Mouse (Mus musculus) heart, embryonic 13.5 days (tissue): ENCODE measurements around the gene Gm20795. TPM values are rescaled to one million over a fixed set of nuclear protein-coding genes. Genes with fewer than 3 reads are reported as not detected.
"Not testable (repeated sequence)": the region's sequence is repeated elsewhere in the genome, so short reads cannot be mapped to it uniquely, and the experiment has no call there.

Experiments
- ATAC-seq: fragments of 200-750 bp; cut with Nextera tagmentation; 2 replicates; pipeline ENCODE4 v1.8.0; 2017; ENCODE audit warnings: moderate TSS enrichment; ENCODE audit not compliant: insufficient number of reproducible peaks, low FRiP score, low TSS enrichment; ENCODE audit errors: extremely low read depth
- H3K27ac ChIP-seq: fragments of 300-500 bp; sonication (generic); replicated peaks from 2 replicates; pipeline ENCODE4 v1.5.1; 2015; ENCODE audit warnings: moderate library complexity, mild to moderate bottlenecking, inconsistent platforms
- H3K27me3 ChIP-seq: fragments of 300-500 bp; sonication (generic); replicated peaks from 2 replicates; pipeline ENCODE4 v1.6.1; 2015; ENCODE audit warnings: mild to moderate bottlenecking, inconsistent platforms
- H3K36me3 ChIP-seq: fragments of 300-500 bp; sonication (generic); 2 replicates; pipeline ENCODE4 v1.6.1; 2015; ENCODE audit warnings: mild to moderate bottlenecking, inconsistent platforms
- H3K4me1 ChIP-seq: fragments of 300-500 bp; sonication (generic); 2 replicates; pipeline ENCODE4 v1.6.1; 2015; ENCODE audit warnings: inconsistent platforms
- H3K4me2 ChIP-seq: fragments of 300-500 bp; sonication (generic); 2 replicates; pipeline ENCODE4 v1.6.1; 2015; ENCODE audit warnings: inconsistent platforms, mild to moderate bottlenecking, moderate library complexity
- H3K4me3 ChIP-seq: fragments of 300-500 bp; sonication (generic); 2 replicates; pipeline ENCODE4 v1.5.1; 2015; ENCODE audit warnings: moderate library complexity, mild to moderate bottlenecking, inconsistent platforms
- H3K9ac ChIP-seq: fragments of 300-500 bp; sonication (generic); 2 replicates; pipeline ENCODE4 v1.6.1; 2015; ENCODE audit warnings: inconsistent platforms, mild to moderate bottlenecking, moderate library complexity
- H3K9me3 ChIP-seq: fragments of 300-500 bp; sonication (generic); 2 replicates; pipeline ENCODE4 v1.6.1; 2016; ENCODE audit warnings: inconsistent platforms
- WGBS: fragments of 180-500 bp; shearing (Covaris S2); methylation state at CpG from one replicate; pipeline ENCODE4 v1.1.7; 2015; ENCODE audit warnings: mixed read lengths; 5-methylcytosine and 5-hydroxymethylcytosine counted together
- polyA plus RNA-seq: library from polyadenylated mRNA; unstranded; fragments of >200 nt; fragmentation: Nextera tagmentation; extraction: Ambion mirVana; gene quantifications from 2 replicates; pipeline ENCODE4 v1.2.1, GENCODE M21; 2015

Gm20795 gene
- not detected in 2 replicates for polyA plus RNA-seq

- H3K27ac ChIP-seq, H3K36me3 ChIP-seq, H3K4me1 ChIP-seq, H3K9me3 ChIP-seq, H3K4me3 ChIP-seq, H3K9ac ChIP-seq, ATAC-seq, H3K27me3 ChIP-seq, H3K4me2 ChIP-seq: not testable (repeated sequence)
Observed at GRCm38 (mm10) chrY:40804614-40805013, at the start of gene Gm20795. Gm20795 (plus strand) TSS chrY:40804914.

GRCm38 (mm10) chrY:40775665-40776064 lies 29.0 kb upstream of the Gm20795 start, which contains the start of gene Gm21797:
Gm21797 (minus strand) TSS chrY:40775765.
- H3K9ac ChIP-seq, H3K9me3 ChIP-seq, H3K36me3 ChIP-seq, H3K4me1 ChIP-seq, H3K4me2 ChIP-seq, H3K4me3 ChIP-seq, ATAC-seq, H3K27me3 ChIP-seq, H3K27ac ChIP-seq: not testable (repeated sequence)
- WGBS, result no CpG with 5 or more reads among the region's 3 CpGs

Other genes with a start within 250 kb of the Gm20795 start
- gene Gm21852, start 152.9 kb upstream of the Gm20795 start, polyA plus RNA-seq, result not detected in 2 replicates
- not detected in 2 replicates for gene Gm21797, start 29.1 kb upstream of the Gm20795 start, polyA plus RNA-seq